Mouse (Mus musculus): ENCODE data around the gene Pla1a. TPM values are rescaled to one million over a fixed set of nuclear protein-coding genes. Genes with fewer than 3 reads are reported as not detected.

Pla1a gene
- polyA plus RNA-seq, 1 experiment, result 2.3 TPM

- no peak for TF ChIP-seq POLR2A (IDR thresholded peaks at IDR 0.05; ENCODE audit: extremely low read depth, insufficient read depth, low read length)
- no peak for TF ChIP-seq CTCF (IDR thresholded peaks at IDR 0.05; ENCODE audit: extremely low read depth, insufficient read depth, low read length)
- H3K4me3 ChIP-seq (ENCODE audit: insufficient read depth, low read length), result no peak overlapping the region
- no peaks in the 10 kb centered on the region for H3K4me1 ChIP-seq (ENCODE audit: control insufficient read depth, insufficient read depth, low read length)
- no peak overlapping the region for H3K27ac ChIP-seq (ENCODE audit: insufficient read depth, low read length)
Measured at GRCm38 (mm10) chr16:38471697-38472506, 39.0 kb upstream of the Pla1a start.

- TF ChIP-seq POLR2A (IDR thresholded peaks at IDR 0.05; ENCODE audit: extremely low read depth, insufficient read depth, low read length), result no peak
- no peak for TF ChIP-seq CTCF (IDR thresholded peaks at IDR 0.05; ENCODE audit: extremely low read depth, insufficient read depth, low read length)
- H3K27ac ChIP-seq (ENCODE audit: insufficient read depth, low read length), result no peak overlapping the region
- H3K4me3 ChIP-seq (ENCODE audit: insufficient read depth, low read length), result no peak overlapping the region
- no peaks in the 10 kb centered on the region for H3K4me1 ChIP-seq (ENCODE audit: control insufficient read depth, insufficient read depth, low read length)
Measured at GRCm38 (mm10) chr16:38469437-38469836, 36.5 kb upstream of the Pla1a start.

GRCm38 (mm10) chr16:38468706-38469018 lies 35.7 kb upstream of the Pla1a start:
- Histone ChIP-seq H3K4me1 (ENCODE audit: control insufficient read depth, insufficient read depth, low read length) (no peaks in the 10 kb centered on the region), H3K27ac (ENCODE audit: insufficient read depth, low read length) (no peak overlapping the region), H3K4me3 (ENCODE audit: insufficient read depth, low read length) (no peak overlapping the region)
- TF ChIP-seq CTCF (IDR thresholded peaks at IDR 0.05; ENCODE audit: extremely low read depth, insufficient read depth, low read length) (no peak), POLR2A (IDR thresholded peaks at IDR 0.05; ENCODE audit: extremely low read depth, insufficient read depth, low read length) (no peak)

- TF ChIP-seq POLR2A (IDR thresholded peaks at IDR 0.05; ENCODE audit: extremely low read depth, insufficient read depth, low read length) (no peak), CTCF (IDR thresholded peaks at IDR 0.05; ENCODE audit: extremely low read depth, insufficient read depth, low read length) (no peak)
- Histone ChIP-seq H3K4me3 (ENCODE audit: insufficient read depth, low read length) (no peak overlapping the region), H3K4me1 (ENCODE audit: control insufficient read depth, insufficient read depth, low read length) (no peaks in the 10 kb centered on the region), H3K27ac (ENCODE audit: insufficient read depth, low read length) (no peak overlapping the region)
Measured at GRCm38 (mm10) chr16:38467917-38468705, 35.2 kb upstream of the Pla1a start.

GRCm38 (mm10) chr16:38467091-38467916 lies 34.4 kb upstream of the Pla1a start:
- no peak for TF ChIP-seq POLR2A (IDR thresholded peaks at IDR 0.05; ENCODE audit: extremely low read depth, insufficient read depth, low read length)
- Histone ChIP-seq H3K27ac (ENCODE audit: insufficient read depth, low read length) (no peak overlapping the region), H3K4me1 (ENCODE audit: control insufficient read depth, insufficient read depth, low read length) (no peaks in the 10 kb centered on the region), H3K4me3 (ENCODE audit: insufficient read depth, low read length) (no peak overlapping the region)

GRCm38 (mm10) chr16:38466089-38466488 lies 33.1 kb upstream of the Pla1a start:
- no peak overlapping the region for H3K27ac ChIP-seq (ENCODE audit: insufficient read depth, low read length)
- TF ChIP-seq POLR2A (IDR thresholded peaks at IDR 0.05; ENCODE audit: extremely low read depth, insufficient read depth, low read length), result no peak
- no peak for TF ChIP-seq CTCF (IDR thresholded peaks at IDR 0.05; ENCODE audit: extremely low read depth, insufficient read depth, low read length)
- no peak overlapping the region for H3K4me3 ChIP-seq (ENCODE audit: insufficient read depth, low read length)
- no peaks in the 10 kb centered on the region for H3K4me1 ChIP-seq (ENCODE audit: control insufficient read depth, insufficient read depth, low read length)

- no peak overlapping the region for H3K4me3 ChIP-seq (ENCODE audit: insufficient read depth, low read length)
- H3K27ac ChIP-seq (ENCODE audit: insufficient read depth, low read length), result no peak overlapping the region
- TF ChIP-seq CTCF (IDR thresholded peaks at IDR 0.05; ENCODE audit: extremely low read depth, insufficient read depth, low read length) (no peak), POLR2A (IDR thresholded peaks at IDR 0.05; ENCODE audit: extremely low read depth, insufficient read depth, low read length) (no peak)
- no peaks in the 10 kb centered on the region for H3K4me1 ChIP-seq (ENCODE audit: control insufficient read depth, insufficient read depth, low read length)
Measured at GRCm38 (mm10) chr16:38463305-38463704, 30.4 kb upstream of the Pla1a start.

- Histone ChIP-seq H3K4me1 (ENCODE audit: control insufficient read depth, insufficient read depth, low read length) (no peaks in the 10 kb centered on the region), H3K27ac (ENCODE audit: insufficient read depth, low read length) (no peak overlapping the region)
Measured at GRCm38 (mm10) chr16:38462161-38462560, 29.2 kb upstream of the Pla1a start.

GRCm38 (mm10) chr16:38461749-38462148 lies 28.8 kb upstream of the Pla1a start:
- no peaks in the 10 kb centered on the region for H3K4me1 ChIP-seq (ENCODE audit: control insufficient read depth, insufficient read depth, low read length)
- no peak overlapping the region for H3K4me3 ChIP-seq (ENCODE audit: insufficient read depth, low read length)
- H3K27ac ChIP-seq (ENCODE audit: insufficient read depth, low read length), result no peak overlapping the region
- TF ChIP-seq CTCF (IDR thresholded peaks at IDR 0.05; ENCODE audit: extremely low read depth, insufficient read depth, low read length) (no peak), POLR2A (IDR thresholded peaks at IDR 0.05; ENCODE audit: extremely low read depth, insufficient read depth, low read length) (no peak)

More at GRCm38 (mm10) chr16:38462161-38462560, 29.2 kb upstream of the Pla1a start:
- no peak for TF ChIP-seq CTCF (IDR thresholded peaks at IDR 0.05; ENCODE audit: extremely low read depth, insufficient read depth, low read length)
- no peak overlapping the region for H3K4me3 ChIP-seq (ENCODE audit: insufficient read depth, low read length)

All from cortical plate, adult 2 months (tissue).